Mouse (Mus musculus): ENCODE measurements around the gene Fezf2.

Fezf2 gene

DNA sequence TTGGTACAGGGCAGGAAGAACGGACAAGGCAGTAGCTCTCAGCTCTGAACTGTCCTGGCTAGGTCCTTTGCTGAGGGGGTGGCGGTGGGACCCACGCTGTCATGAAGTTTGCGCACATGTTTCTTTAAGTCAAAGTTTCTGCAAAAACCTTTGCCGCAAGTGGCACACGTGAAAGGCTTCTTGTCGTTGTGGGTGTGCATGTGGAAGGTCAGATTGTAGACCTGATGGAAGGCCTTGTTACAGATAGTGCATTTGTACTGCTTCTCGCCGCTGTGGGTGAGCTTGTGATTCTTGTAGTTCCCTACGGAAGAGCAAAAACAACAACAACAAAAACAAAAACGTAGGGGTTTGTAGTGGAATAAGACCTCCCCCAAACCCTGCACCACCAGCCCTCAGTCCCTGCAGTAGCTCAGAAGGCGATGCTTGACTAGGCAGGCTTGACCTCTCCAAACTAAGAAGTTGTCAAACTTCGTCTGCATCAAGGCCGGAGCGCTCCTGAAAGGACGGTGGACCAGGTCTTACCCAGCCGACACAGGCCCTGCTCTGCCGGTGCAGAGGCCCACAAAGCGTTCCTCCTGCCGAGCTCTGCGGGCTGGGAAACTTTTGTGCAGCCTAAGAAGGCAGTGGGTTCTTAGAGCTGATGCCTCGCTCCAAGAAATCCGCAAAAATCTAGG, 5.4 kb downstream of the Fezf2 start:
- no peak for DNase-seq (ENCODE audit: low spot score in 2 of 2)

DNA sequence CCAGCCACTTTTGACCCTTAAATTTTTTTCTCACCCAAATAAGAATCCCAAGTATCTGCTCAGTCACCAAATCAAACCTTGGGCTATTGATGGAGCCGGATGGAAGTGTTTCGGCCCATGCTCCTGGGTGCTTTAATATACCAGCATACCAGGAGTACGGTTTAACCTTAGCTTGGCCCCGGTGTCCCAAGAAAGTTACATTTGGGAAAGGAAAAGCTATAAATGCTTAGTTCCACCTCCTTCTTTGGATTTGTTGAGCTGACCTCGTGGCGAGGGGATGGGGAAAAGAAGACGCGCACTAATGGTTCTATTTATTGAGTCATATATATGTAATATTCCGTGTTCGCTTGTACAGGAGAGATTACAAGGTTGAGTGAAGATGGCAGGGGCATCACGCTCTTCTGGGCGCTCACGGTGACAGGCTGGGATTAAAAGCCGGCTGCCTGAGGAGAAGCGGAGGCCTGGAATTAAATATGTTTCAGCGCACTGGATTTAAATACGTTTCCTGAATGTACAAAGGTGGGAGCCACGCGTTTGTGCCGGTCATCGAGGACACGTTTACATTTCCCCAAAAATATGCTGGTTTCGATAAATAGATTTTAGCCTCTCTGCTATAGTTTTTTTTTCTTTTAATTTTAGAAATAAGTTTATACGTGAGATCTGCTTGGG, 6.1 kb downstream of the Fezf2 start:
- DNase-seq (ENCODE audit: low spot score in 2 of 2), result no peak

DNA sequence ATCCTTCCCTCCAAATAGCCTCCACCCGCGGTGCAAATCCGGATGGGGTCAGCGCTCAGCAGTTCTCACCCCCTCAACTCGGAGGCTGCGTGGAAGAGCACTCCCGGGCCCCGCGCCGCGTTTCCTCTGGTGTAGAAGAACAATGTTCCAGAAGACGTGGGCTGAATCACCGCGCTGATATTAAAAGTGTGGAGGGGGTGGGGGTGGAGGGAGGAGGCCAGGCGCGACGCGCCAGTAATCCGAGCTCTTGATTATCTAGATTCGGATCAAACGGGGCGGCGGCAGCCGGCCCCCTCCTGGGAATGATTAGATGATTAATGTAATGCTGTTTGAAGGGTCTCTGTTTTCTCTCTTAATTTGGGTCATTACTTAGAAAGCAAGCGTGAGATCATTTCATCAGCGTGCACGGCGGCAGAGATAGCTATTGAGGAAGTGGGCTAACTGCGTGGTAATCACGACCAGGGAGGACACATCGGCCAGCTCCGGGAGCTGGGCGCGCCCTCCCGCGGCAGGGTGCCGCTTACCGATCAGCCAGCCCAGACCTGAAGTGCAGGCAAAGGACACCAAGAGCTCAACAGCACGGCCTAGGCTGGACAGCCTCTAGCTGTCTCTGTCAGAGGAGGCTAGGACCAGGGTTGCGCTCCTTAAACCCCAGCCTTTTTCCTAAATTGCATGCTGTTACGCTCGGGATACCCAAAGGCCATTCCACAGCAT, 6.8 kb downstream of the Fezf2 start:
- no peak for DNase-seq (ENCODE audit: low spot score in 2 of 2)

DNA sequence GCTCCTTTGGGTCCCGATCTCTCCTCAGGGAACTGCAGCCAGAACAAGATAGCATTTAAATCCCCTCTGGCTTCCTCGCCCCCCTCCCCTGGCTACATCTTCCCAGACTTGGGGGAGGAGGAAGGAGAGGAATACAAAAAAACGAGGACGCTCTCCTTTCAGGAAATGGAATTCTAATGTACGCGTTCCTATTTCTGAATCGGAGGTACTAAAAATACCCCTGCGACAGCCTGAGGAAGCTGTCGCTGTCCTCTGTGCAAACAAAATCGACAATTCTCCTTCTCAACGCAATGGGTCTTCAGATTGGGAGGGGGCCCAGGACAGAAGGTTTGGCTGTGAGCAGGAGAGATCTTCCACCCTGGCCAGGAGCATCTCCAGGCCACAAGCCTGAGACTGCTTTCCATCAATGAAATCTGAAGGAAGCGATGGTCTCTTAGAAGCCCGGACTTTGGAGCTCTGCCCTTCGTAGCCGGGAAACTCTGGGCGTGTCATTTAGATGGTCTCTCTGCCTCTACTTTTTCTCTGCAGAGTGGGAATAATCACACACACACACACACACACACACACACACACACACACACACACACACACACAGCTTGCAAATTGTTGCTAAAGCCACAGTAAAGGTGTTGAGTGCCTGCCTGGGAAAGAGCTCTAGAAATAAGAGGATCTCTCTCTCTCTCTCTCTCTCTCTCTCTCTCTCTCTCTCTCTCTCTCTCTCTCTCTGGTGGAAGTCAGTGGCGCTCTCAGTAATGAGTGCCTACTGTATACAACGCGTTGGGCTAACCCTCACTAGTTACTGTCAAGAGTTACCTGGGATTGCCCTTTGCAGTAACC, 7.5 kb downstream of the Fezf2 start:
- no peak for DNase-seq (ENCODE audit: low spot score in 2 of 2)

DNA sequence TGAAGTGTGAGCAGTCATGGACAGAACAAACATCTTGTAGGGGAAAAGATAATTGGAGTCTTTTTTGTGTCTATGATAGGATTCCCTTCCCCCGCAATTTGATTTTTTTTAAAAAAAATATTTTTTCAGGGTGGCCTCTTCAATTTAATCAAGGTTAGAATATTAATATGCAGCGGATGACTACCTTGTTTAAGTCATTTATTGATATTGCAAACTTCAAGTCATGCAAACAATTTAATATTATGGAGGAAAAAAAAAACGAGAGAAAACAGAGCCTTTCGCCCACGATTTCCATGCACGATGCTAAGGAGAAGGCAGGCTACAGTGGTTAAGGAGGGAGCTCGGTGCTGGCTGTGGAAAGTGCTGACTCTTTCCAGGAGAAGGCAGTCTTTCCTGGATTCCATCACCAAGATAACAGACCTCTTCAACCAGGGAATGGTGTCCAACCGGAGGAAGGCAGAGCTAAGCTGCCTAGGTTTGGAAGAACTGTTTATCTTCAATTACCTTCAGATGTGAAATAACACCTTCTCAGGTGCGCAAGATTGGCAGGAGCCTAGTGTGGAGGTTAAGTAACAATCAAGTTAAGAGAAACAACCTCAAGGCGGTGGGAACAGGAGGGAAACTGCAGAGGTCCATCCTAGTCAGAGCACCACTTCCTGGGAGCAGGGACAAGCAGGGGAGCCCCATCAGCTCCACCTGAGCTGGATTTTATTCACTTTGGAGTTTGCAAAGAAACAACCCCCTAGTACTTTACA, 9.0 kb downstream of the Fezf2 start:
- DNase-seq (ENCODE audit: low spot score in 2 of 2), result no peak

DNA sequence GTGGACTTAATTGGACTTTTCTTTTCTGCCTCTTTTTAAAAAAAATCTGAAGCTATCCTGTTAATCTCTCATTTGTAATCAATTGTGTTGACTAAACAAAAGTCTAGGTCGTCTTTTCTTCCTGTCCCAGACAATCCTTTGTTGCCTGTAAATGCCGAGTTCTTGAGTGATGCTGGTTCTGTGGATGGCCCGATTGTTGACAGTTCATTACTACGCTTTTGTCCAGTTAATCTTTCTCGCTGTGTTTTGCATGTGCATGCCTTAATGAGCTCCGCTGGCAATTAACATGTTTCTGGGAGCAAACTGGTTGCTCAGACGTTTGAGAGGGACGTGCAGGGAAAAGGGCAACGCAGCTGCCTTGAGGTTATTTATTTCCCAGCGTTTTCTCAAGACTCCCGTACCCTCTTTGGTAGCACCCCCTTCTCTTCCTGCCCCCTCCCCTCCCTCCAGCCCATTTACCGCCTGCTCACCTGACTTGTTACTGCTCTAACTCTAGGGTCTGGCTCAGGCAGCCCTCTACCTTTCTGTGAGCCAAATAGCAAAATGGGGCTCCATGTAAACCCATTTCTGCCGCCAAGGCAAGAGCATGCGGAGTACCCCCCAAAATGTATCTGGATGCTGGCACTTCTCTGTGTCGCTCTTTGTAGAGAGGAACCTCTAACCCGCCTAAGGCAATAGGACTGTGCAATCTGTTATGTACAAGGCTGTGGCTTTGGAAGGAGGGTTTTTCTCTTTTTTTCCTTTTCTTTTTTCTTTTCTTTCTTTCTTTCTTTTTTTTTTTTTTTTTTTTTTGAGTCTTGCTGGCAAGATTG, 9.8 kb downstream of the Fezf2 start:
- no peak for DNase-seq (ENCODE audit: low spot score in 2 of 2)

DNA sequence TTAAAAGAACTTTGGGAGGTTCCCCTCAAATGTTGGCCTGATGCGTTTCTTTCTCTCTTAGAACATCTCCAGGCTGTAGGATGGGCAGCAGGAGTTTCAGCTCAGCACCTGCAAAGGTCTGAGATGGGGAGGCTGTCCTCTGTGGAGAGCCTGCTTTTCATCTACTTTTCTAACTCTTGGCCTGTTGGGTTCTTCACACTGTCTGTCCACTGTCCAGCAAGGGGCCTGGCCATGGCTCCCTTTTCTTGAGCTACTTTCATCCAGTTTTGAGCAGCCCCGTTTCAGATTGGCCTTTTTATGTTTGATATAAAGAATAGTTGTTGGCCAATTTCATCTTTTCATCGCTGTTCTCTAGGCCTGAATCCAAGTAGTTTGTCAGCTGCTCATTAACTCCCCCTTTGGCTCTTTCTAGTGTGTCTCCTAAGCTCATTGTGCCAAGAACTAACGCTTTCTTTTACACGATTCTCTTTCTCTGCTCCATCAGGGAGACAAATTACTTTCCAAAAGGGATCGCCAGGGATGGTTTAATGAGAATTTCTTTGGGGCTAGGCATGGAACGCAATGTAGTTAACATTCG, 10.5 kb downstream of the Fezf2 start:
- no peak for DNase-seq (ENCODE audit: low spot score in 2 of 2)

DNA sequence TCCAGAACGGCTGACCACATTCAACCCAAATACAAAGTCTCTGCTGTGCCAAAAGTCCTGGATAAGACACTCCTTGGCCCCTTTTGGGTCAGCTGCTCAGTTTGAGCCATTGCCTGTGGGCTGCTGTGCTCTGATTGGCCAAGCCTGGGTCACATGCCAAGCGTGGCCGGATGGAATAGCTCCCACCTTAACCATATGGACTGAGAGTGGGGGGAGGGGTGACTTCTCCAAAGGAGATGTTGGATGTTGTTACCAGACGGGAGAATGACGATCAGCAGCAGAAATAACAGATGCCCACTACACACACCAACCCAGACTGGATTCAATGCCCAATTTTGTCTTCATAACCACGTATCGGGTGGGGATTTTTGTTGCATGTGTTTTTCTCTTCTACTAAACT, 13.1 kb downstream of the Fezf2 start:
- DNase-seq (ENCODE audit: low spot score in 2 of 2), result no peak

DNA sequence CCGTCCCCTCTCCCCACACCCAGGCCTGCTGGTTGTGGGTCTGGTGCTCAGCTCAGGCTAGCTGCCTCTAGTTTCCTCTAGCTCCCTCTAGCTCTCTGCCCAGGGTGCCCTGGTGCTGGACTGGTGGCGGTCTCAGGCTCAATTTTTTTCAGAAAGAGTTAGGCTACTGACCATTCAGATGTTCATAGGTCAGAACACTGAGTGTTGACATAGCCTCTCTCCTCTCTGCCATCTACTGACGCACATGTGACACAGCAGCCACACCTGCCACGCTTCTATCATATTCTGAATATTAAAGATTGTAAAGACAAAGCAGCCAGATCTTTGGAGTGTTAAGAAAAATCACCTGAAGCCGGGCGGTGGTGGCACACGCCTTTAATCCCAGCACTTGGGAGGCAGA, 14.4 kb downstream of the Fezf2 start:
- DNase-seq (ENCODE audit: low spot score in 2 of 2), result no peak

DNA sequence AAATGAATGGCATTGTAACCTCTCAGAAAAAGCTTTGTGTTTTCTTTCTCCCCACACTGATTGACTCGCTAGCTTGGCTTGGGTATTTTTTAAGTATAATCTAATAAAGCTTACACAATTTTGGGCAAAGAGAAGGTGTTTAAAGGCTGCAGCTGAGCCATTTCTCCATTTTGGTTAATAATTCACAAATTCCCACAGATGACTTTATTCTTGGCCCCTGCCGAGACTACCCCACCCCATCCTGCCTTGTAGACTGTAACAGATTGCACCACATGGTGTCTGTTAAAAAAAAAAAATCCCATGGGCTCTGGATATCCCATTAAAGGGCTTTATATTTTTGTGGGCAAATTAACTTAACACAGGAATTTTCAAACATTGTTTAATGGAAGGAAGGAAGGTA, 44.9 kb downstream of the Fezf2 start:
- DNase-seq (ENCODE audit: low spot score in 2 of 2), result no peak

DNA sequence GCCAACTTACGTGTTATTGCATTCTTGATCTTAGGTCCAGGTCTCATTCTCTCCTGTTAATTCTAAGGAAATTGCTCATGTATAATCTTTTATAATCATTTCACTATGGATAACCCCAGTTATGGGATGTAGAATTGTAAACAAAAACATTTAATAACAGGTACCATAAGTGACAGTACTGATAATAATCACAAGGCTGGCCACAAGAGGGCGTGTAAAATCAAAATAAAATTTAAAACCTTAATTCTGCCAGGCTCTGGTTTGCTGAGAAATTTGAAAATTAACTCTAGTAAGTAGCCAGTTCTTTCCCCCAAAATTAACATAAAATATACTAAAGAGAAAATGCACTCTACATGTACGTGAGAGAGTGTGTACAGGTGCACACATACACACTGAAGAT, 47.3 kb downstream of the Fezf2 start:
- DNase-seq (ENCODE audit: low spot score in 2 of 2), result no peak

DNA sequence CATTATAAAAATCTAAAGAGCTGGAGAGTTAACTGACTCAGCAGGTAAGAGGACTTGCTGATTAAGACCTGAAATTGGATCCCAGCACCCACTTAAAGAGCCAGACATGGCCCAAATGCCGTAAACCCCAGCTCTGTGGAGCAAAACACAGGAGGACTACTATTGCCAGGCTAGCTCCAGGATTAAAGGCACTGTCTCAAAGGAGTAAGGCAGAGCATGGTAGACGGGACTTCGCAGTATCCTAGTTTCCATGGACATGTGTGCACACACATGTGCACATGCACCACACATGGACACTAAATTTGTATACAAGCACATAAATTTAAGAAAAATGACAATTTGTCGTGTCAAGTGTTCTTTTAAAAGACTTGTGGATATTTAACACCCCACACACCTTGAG, 47.7 kb downstream of the Fezf2 start:
- DNase-seq (ENCODE audit: low spot score in 2 of 2), result no peak

DNA sequence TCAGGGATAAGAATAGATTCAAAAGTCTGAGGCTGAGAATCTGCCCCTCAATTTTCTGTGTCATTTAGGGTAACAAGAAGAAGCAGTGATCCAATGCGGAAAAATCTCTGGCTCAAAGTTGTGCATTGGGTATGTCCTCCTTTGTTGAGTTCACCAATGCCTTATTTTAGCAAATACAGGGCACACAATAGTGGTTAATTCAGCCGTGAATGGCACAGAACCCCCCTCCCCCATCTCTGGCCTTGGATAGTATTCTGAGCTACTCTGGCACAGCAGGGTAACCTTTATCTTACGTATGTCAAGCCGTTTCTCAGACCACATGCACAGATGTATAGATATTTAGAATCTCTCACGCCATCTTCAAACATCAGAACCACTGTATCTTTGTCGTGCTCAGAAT, 48.3 kb downstream of the Fezf2 start:
- DNase-seq (ENCODE audit: low spot score in 2 of 2), result no peak

DNA sequence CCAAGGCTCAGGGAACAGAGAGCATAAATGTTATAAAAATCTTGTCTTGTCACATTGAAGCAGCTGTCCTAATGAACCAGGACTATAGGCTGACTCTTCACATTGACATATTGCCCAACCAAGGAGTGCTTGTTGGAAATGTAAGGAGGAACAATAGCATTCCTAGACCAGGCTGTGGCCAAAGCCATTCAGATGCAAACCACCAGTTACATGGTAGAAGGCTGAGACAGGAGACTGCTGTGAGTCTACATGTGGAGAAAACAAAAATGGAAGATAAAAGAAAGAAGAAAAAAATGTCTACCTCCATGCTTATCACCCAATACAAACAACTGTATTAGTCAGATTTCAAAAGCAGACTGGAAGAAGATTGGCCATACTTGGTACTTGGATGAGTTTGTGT, 48.8 kb downstream of the Fezf2 start:
- DNase-seq (ENCODE audit: low spot score in 2 of 2), result no peak

DNA sequence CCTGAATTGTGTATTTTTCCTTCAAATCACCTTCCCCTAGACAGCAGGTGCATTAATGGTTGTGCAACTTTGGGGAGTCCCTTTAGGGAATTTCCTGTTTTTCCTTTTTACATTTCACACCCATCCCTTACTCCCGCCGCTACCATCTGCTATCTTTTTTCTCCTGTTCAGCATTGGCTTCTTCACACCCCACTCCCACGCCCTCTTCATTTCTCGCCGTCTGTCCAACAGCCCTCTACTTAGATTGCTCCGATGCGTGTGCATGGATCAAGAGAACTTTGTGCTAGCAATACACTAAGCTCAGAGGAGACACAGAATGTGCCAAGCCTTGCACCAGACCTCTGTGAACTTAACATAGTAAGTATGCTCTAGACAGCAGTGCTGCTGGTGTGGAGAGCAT, 51.6 kb downstream of the Fezf2 start:
- no peak for DNase-seq (ENCODE audit: low spot score in 2 of 2)

Data from spleen, postnatal 10 days (tissue).